Mouse (Mus musculus): ENCODE measurements at regions not wholly inside any gene's neighbourhood (a gene's known extent, or its start where the extent isn't known, plus 50 kb on each side); places are given as distances from the start of the nearest gene placed in this dataset.

DNA sequence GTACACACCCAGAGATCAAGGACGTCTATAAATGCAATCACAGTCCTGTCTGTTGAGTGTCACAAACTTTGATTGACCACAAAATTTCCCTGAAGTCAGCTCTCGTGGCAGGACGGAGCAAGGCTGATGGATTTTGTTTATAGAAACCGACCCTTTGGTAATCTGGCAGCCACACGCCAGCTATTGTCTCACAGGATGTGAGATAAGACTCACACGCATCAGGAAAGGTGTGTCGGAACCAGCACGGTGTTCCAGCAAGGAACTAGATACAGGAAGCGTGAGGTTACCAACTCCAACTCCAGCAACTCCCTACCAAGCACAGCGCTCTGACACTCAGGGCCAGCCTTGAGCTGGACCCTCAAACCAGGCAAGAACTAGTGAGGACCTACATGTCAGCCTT is 112.4 kb upstream of the Cops8 start:
- H3K4me3 ChIP-seq (ENCODE audit: low read depth, low read length), result no peak overlapping the region
- H3K36me3 ChIP-seq (ENCODE audit: insufficient read depth), result no peaks in the 10 kb centered on the region
- DNase-seq, result no peak
- no peak overlapping the region for H3K4me2 ChIP-seq (ENCODE audit: low read depth)
- H3K9me3 ChIP-seq (ENCODE audit: low read length), result no peaks in the 10 kb centered on the region
- H3K27me3 ChIP-seq (ENCODE audit: insufficient read depth, low read length), result no peaks in the 10 kb centered on the region
- no peak for ATAC-seq
- H3K4me1 ChIP-seq (ENCODE audit: insufficient read depth), result no peaks in the 10 kb centered on the region
- 91% methylated on average over 10 of the region's 10 CpGs for WGBS
- no peak overlapping the region for H3K9ac ChIP-seq
- TF ChIP-seq CTCF (IDR thresholded peaks at IDR 0.05; ENCODE audit: low read depth), result no peak
- H3K27ac ChIP-seq (ENCODE audit: low read depth, low read length), result no peak overlapping the region

DNA sequence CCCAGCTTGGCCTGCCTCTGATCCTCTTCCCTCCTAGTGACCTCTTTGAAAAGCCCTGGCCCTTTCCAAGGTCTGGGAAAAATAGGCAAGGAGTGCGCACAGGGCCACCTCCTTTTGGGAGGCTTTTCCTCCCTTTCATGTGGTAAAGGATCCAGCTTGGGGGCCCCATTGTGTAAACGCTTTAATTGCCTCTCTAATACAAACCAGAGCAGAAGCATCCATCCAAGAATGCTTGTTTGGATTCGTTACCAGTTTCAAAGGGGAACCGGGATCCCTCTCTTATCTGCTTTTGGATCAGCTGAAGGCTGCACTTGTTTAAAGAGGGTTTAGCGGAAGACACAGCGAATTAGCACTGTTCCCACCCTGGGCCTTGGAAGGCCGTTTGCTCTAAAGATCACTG is 109.3 kb upstream of the Cops8 start:
- no peak overlapping the region for H3K4me3 ChIP-seq (ENCODE audit: low read depth, low read length)
- no peak for DNase-seq
- H3K9me3 ChIP-seq (ENCODE audit: low read length), result no peaks in the 10 kb centered on the region
- no peak overlapping the region for H3K9ac ChIP-seq
- no peaks in the 10 kb centered on the region for H3K36me3 ChIP-seq (ENCODE audit: insufficient read depth)
- H3K27ac ChIP-seq (ENCODE audit: low read depth, low read length), result no peak overlapping the region
- no peak for ATAC-seq
- WGBS, result 21% methylated on average over 7 of the region's 7 CpGs
- no peaks in the 10 kb centered on the region for H3K27me3 ChIP-seq (ENCODE audit: insufficient read depth, low read length)
- no peaks in the 10 kb centered on the region for H3K4me1 ChIP-seq (ENCODE audit: insufficient read depth)
- no peak for TF ChIP-seq CTCF (IDR thresholded peaks at IDR 0.05; ENCODE audit: low read depth)
- H3K4me2 ChIP-seq (ENCODE audit: low read depth), result no peak overlapping the region

DNA sequence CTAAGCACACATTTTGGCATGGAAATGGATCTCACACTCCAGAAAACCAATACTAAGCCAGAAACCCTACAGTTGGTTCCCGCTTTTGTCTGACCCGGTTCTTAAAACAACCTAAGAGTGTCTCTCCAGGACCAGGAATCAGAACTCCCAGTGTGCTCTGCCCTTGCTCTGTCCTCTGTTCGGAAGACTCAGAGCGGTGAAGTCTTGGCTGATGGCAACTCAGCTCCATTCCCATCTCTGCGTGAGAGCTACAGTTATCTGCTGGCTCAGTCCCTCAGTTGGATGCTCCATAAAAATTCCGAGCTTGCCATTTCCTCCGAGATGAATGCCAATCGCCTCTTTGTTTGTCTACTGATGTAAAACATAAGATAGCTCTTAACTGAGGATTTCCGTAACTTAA is 107.6 kb upstream of the Cops8 start:
- ATAC-seq (no peak), DNase-seq (peak; percentile 33)
- Histone ChIP-seq H3K36me3 (ENCODE audit: insufficient read depth) (no peaks in the 10 kb centered on the region), H3K27ac (ENCODE audit: low read depth, low read length) (no peak overlapping the region), H3K4me3 (ENCODE audit: low read depth, low read length) (no peak overlapping the region), H3K9ac (no peak overlapping the region), H3K9me3 (ENCODE audit: low read length) (0 out of 2 replicates have a peak, but pooled peaks cover 3% of the 10 kb centered on the region), H3K27me3 (ENCODE audit: insufficient read depth, low read length) (no peaks in the 10 kb centered on the region), H3K4me1 (ENCODE audit: insufficient read depth) (no peaks in the 10 kb centered on the region), H3K4me2 (ENCODE audit: low read depth) (no peak overlapping the region)
- 72% methylated on average over 9 of the region's 9 CpGs for WGBS
- TF ChIP-seq CTCF (IDR thresholded peaks at IDR 0.05; ENCODE audit: low read depth), result no peak

DNA sequence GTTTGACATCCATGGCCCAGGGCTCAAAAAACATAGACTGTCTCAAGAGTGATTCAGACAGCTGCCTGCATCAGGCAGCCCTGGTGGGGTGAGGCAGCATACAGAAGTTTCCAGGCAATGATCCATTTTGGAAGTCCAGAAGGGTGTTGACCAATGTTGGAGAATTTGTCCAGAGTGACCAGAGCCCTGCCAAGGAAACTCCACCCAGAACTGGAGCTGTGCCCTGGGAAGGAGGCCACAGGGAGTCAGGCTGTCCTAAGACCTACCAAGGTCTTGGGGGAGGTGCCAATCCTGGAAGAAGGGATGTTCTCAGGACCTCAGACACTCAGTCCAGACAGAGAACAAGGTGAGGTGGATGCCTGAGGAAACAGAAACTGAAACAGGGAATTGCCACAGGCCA is 105.2 kb upstream of the Cops8 start:
- Histone ChIP-seq H3K27ac (ENCODE audit: low read depth, low read length) (no peak overlapping the region), H3K4me1 (ENCODE audit: insufficient read depth) (no peaks in the 10 kb centered on the region), H3K4me3 (ENCODE audit: low read depth, low read length) (no peak overlapping the region), H3K4me2 (ENCODE audit: low read depth) (no peak overlapping the region), H3K9ac (no peak overlapping the region), H3K9me3 (ENCODE audit: low read length) (0 out of 2 replicates have a peak, but pooled peaks cover 3% of the 10 kb centered on the region), H3K27me3 (ENCODE audit: insufficient read depth, low read length) (no peaks in the 10 kb centered on the region), H3K36me3 (ENCODE audit: insufficient read depth) (no peaks in the 10 kb centered on the region)
- TF ChIP-seq CTCF (IDR thresholded peaks at IDR 0.05; ENCODE audit: low read depth), result no peak
- no peak for DNase-seq
- no peak for ATAC-seq

DNA sequence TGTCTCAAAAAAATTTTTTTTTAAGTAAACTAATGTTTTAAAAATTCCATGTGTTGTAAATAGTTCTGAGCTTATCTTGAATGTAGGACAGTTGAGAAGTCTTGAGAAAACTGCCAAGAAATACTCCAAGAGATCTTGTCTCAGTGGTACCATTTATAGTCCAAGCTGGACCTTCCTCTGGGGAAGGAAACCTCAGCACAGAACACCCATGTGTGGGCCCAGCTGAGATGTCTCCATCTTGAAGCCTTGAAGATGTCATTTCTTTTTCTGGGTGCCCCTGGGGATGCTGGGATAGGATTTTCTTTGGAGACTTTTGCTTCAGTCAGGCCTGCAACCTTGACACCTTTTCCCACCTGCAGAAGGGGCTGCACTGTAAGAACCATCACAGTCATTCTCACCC is 101.4 kb upstream of the Cops8 start:
- Histone ChIP-seq H3K27me3 (ENCODE audit: insufficient read depth, low read length) (no peaks in the 10 kb centered on the region), H3K27ac (ENCODE audit: low read depth, low read length) (no peak overlapping the region), H3K9me3 (ENCODE audit: low read length) (0 out of 2 replicates have a peak, but pooled peaks cover 3% of the 10 kb centered on the region), H3K4me2 (ENCODE audit: low read depth) (no peak overlapping the region), H3K4me3 (ENCODE audit: low read depth, low read length) (no peak overlapping the region), H3K9ac (no peak overlapping the region), H3K36me3 (ENCODE audit: insufficient read depth) (no peaks in the 10 kb centered on the region), H3K4me1 (ENCODE audit: insufficient read depth) (no peaks in the 10 kb centered on the region; the same call in 1 of the 2 replicates)
- TF ChIP-seq CTCF (IDR thresholded peaks at IDR 0.05; ENCODE audit: low read depth), result no peak
- DNase-seq (no peak), ATAC-seq (no peak)

DNA sequence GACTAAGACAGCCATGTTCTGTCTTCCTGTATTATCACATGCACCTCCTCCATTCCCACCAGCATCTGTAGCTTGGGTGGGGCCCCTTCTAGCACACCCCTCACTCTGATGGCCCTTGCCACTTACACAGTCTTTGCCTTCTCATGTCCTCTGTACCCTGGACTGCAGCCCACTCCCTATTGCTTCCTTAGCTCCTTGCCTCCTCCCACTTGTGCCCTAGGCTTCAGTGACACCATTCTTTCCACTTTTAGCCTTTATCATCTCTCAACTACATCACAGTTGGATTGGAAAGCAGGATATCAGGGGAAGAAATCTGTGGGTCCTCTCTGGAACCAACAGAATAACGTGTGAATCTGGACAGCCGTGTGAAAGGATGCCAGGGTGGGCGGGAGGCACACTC is 100.4 kb upstream of the Cops8 start:
- no peaks in the 10 kb centered on the region; the same call in 1 of the 2 replicates for H3K4me1 ChIP-seq (ENCODE audit: insufficient read depth)
- no peak for TF ChIP-seq CTCF (IDR thresholded peaks at IDR 0.05; ENCODE audit: low read depth)
- no peaks in the 10 kb centered on the region for H3K36me3 ChIP-seq (ENCODE audit: insufficient read depth)
- no peak overlapping the region for H3K27ac ChIP-seq (ENCODE audit: low read depth, low read length)
- H3K4me2 ChIP-seq (ENCODE audit: low read depth), result no peak overlapping the region
- H3K9me3 ChIP-seq (ENCODE audit: low read length), result 0 out of 2 replicates have a peak, but pooled peaks cover 3% of the 10 kb centered on the region
- no peaks in the 10 kb centered on the region for H3K27me3 ChIP-seq (ENCODE audit: insufficient read depth, low read length)
- no peak overlapping the region for H3K9ac ChIP-seq
- no peak overlapping the region for H3K4me3 ChIP-seq (ENCODE audit: low read depth, low read length)
- no peak for ATAC-seq
- 88% methylated on average over 3 of the region's 3 CpGs for WGBS
- no peak for DNase-seq

DNA sequence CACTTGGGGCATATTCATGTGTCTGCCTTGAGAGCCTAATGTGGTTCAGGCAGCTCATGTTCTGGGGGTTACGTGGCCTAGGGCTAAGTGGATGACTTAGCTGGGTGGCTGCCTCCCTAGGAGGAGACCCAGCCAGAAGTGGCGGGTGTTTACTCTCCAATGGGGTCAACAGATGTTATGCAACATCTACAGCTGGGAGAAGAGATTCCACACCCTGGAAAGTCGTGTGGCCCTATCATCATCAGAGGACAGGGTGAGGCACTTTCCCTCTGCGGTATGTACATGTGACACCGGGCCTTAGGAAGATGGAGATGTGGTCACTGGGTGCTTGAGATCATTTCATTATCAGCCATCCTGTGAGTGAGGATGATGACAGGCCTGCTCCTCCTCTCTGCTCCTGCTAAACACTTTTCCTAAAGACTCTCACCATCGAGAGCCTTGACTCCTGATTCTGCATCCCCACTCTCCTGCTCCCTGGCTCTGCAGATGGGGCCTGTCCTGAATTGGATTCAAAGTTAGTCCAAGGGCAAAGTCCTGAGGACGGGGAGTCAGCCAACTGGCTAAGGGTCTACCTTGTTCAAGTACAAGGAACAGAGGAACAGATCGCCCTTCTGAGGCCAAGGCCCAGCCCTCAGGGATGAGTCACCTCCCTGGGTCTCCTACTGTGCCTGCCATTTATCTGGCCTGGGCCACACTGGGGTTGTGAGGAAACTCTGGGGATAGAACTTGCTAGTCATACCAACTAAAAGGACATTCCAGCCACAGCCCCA is 99.8 kb upstream of the Cops8 start:
- H3K27ac ChIP-seq (ENCODE audit: low read depth, low read length), result no peak overlapping the region
- no peak overlapping the region for H3K4me2 ChIP-seq (ENCODE audit: low read depth)
- 0 out of 2 replicates have a peak, but pooled peaks cover 3% of the 10 kb centered on the region for H3K9me3 ChIP-seq (ENCODE audit: low read length)
- H3K36me3 ChIP-seq (ENCODE audit: insufficient read depth), result no peaks in the 10 kb centered on the region
- no peak overlapping the region for H3K9ac ChIP-seq
- 89% methylated on average over 8 of the region's 8 CpGs for WGBS
- H3K4me3 ChIP-seq (ENCODE audit: low read depth, low read length), result no peak overlapping the region
- no peaks in the 10 kb centered on the region for H3K27me3 ChIP-seq (ENCODE audit: insufficient read depth, low read length)
- no peaks in the 10 kb centered on the region; the same call in 1 of the 2 replicates for H3K4me1 ChIP-seq (ENCODE audit: insufficient read depth)
- no peak for TF ChIP-seq CTCF (IDR thresholded peaks at IDR 0.05; ENCODE audit: low read depth)
- ATAC-seq (no peak), DNase-seq (no peak)

All from forebrain, postnatal 0 days (tissue).